Mouse (Mus musculus) spleen, adult 2 months (tissue): ENCODE data around the gene Ppp1r1b.

Experiments
- CTCF ChIP-seq: fragments of 200-500 bp; IDR thresholded peaks from 2 replicates; pipeline ENCODE4 v1.5.1; 2011; ENCODE audit warnings: mild to moderate bottlenecking, inconsistent platforms; ENCODE audit not compliant: insufficient read depth, insufficient read length, insufficient replicate concordance; ENCODE audit errors: extremely low read depth
- POLR2A ChIP-seq: fragments of 200-500 bp; IDR thresholded peaks from 2 replicates; pipeline ENCODE4 v1.6.1; 2011; ENCODE audit warnings: low read depth, low read length, inconsistent platforms

- no peak for TF ChIP-seq POLR2A
- no peak for TF ChIP-seq CTCF
These were observed 12.8 kb downstream of the Ppp1r1b start for GRCm38 (mm10) chr11:98360866-98361521.
